Mouse (Mus musculus) left cerebral cortex, postnatal 14 days (tissue): Measurements from ENCODE around the gene Prph2. TPM values are rescaled to one million over a fixed set of nuclear protein-coding genes. Genes with fewer than 3 reads are reported as not detected.
A peak's percentile ranks its signal among the peaks of the same experiment; 100 is the strongest.

ENCODE experiments used
- DNase-seq, 2 experiments: peaks; one replicate each; pipeline ENCODE4 v3.0.0; 2021 to 2022; ENCODE audit warnings: low spot score in 2 of 2, mixed read lengths in 1 of 2
- intact Hi-C: fragments of 180-260 bp; cut with DNase I; formaldehyde crosslinking; loops from one replicate; pipeline ENCODE4 v1.15.1; 2025
- long read RNA-seq, 2 experiments: library from polyadenylated mRNA; stranded (forward); transcript quantifications; one replicate each; pipeline ENCODE4 v2.0.0; 2021
- total RNA-seq, 2 experiments: library from RNA; stranded (reverse); gene quantifications; 2 replicates each; pipeline ENCODE4 v1.2.3; 2021

The Prph2 gene
- total RNA-seq: not detected
- long read RNA-seq, experiment 1: 0 reads
- long read RNA-seq, experiment 2: 0 reads

DNA sequence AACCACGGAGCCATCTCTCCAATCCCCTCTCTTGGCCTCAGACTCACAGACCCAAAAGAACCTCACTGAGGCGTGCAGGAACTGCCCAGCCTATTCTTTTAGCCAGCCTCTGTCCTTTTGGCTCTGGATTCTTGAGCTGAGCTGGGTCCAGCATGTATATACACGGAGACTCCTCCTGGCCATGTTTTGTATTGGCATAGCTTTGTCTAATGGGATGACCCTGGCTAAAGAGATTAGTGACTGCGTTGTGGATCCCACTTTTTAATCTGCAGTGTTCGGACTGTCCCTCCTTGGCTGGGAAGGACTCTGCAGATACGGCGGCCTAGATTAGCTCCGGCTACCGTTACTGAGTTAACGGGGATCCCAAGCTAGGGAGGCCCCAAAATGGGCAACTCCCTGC, at the start of gene Prph2:
TSS of gene Prph2 (plus strand) at position 274 of the 400 bp plus-strand sequence.
- no peak for DNase-seq
- intact Hi-C loops: no loop called here

DNA sequence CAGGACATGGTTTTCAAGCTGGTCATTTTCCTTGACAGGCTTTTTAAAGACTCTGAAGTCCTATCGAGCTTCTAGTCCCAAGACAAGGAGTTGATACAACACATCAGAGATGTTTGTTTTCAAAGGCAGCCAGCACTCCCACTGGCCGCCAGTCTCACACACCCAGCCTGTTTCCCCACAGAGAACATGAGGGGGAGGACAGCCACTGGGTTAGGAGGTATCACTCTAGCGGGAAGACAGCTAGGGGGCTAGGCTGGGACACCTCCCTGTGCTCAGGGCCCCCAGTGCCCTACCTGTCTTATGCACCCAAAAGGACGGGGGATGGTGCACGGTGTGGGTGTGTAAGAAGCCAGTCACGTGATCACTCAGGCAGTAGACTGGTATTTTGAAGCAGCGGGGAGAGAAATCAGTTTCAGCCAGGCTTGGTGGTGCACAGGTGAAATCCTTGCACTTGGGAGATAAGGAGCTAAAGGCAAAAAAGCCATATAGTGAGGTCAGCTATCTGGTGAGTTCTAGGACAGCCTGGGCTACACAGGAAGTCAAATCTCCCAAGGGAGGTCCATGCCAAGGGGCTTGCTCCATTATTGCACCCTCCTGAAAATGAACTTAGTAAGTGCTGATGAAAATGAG, 45.6 kb upstream of the Prph2 start:
- intact Hi-C loops: no loop called here
- DNase-seq: no peak

DNA sequence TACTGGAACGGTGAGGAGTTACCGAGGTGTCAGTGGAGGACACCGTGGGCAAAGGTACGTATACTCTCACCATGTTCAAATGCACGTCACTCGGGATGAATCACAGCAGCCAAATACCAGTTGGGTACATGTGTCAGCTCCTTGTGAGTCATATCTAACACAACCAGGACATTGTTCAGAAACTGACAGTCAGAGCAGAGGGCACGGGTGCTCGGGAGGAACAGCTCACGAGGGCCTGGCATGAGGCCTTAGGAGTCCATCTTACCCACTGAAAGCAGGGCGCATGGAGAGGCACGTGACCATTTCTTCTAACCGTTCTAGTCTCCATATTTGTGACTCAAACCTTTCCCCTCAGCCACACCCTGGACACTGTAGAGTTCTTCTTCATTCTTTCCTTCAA, 43.4 kb upstream of the Prph2 start:
- intact Hi-C loops: no loop called here

DNA sequence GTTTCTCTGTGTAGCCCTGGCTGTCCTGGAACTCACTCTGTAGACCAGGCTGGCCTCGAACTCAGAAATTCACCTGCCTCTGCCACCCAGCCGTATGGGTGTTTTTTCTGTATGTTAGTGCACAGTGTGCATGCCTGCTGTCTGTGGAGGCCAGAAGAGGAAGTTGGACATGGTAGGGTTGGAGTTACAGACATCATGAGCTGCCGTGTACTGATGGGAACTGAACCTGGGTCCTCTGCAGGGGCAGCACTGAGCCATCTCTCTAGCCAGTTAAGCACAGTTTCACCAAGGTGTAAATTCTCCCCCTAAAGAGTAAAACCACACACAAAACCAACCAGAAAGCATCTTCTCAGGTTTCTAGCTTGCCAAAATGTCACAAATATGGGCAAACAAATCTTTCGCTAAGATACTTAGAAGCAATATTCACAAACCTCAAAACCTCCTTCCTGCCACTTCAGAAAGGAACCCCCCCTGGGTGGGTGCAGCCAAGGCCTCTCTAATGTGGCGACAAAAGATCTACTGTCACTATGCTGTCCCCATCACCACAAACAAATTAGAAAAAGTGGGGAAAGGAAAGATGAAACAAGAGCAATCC, 40.0 kb upstream of the Prph2 start:
- intact Hi-C loops: no loop called here
- no peak for DNase-seq

More for the DNA sequence above, 43.4 kb upstream of the Prph2 start:
- no peak for DNase-seq

DNA sequence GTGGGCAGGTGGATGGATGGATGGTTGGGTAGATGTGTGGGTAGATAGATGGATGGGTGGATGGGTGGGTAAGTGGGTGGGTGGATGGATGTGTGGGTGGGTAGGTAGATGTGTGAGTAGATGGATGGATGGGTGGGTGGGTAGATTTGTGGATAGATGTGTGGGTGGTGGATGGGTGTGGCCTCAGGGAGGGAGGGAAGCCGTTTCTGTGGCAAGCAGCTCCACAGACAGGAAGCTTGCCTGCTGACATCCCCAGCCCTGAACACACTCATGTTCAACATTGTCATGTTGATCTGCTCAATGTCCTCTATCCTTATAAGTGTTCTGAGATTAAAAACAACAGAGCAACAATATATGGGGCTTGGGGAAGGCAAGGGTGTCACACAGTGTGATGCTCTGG, 39.3 kb upstream of the Prph2 start:
- no peak for DNase-seq
- intact Hi-C loops: no loop called here

DNA sequence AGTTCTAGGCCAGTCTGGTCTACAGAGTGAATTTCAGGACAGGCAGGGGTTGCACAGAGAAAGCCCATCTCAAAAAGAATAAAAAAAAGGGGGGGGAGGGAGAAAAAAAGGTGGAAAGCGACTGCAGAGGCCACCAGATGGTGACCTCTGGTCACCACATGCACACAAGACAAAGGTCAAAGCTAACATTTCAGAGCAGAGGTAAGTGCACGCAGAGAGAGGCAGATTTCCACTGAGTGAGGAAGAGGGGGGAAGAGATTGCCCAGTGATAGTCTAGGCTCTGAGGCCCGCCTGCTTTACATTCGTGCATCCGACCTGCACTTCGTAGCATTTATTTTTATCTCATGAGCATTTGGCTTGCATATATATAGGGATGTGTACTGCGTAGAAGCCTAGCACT, 37.5 kb upstream of the Prph2 start:
- intact Hi-C loops: no loop called here

DNA sequence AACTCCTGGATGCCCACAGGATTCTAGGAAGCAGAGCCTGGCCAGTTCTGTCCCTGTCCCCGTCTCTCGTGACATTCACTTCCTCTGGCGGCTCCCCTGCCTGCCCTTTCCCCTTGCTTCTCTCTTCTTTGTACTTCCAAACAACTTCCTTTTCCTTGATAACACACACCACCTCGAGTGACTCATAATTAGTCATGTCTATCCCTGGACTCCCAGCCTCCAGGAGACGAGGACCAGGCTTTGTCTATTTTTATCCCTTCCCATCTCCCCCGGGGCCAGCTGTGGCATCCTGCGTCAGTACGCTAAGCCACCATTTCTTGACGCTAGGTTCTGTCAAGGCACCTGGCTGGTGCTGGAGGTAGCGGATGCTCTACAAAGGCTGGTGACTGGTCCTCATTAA, 36.1 kb upstream of the Prph2 start:
- intact Hi-C loops: no loop called here
- no peak for DNase-seq

More for the DNA sequence above, 37.5 kb upstream of the Prph2 start:
- no peak for DNase-seq

DNA sequence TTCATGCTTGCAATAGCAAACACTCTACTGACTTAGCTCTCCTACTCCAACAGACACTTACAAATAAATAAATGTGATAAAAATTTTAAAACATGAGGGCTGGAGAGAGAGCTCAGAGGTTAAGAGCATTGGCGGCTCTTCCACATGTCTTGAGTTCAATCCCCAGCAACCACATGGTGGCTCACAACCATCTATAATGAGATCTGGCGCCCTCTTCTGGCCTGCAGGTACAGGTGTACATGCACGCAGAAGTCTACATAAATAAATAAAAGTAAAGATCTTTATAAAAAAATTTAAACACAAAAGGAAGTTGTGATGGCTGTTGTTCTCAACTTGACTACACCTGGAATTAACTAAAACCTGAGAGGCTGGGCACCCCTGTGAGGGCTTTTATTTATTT, 34.6 kb upstream of the Prph2 start:
- no peak for DNase-seq
- intact Hi-C loops: no loop called here

DNA sequence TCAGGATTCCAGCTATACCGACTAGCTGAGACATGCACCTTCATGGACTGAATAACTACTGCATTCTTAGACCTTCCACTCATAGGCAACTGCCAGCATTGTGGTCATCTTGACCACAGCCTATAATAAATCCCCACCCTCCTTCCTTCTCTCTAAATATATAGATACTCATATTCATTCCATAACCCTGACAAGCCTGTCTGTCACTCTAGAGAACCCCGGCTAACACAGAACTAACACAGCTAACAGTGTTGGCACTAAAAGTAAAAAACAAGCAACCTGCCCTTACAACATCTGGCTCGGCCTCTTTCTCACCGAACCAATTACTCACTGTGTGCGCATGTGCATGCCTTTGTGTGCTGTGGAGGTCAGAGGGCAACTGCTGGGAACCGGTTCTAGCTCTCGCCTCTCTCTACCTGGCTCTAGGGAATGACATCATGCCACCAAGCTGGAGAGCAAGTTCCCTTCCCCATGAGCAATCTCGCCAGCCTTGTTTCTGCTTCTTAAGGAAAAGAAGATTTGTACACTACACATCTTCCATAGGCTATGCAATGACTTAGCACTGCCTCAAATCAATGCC, 33.8 kb upstream of the Prph2 start:
- intact Hi-C loops: no loop called here
- no peak for DNase-seq

DNA sequence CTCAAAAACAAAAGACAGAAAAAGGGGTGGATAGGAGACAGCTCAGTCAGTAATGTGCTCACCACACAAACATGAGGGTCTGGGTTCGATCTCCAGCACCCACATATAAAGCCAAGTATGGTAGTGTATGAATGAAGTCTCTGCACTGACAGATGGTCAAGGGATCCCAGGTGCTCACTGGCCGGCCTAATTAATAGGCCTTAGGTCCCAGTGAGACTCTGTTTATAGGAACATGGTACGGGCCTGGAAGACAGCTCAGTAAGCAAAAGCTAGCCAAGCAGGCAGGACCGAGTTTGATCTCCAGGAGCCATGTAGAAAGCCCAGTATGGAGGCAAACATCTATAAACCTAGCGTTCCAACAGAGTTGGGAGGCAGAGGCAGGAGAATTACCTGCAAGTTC, 33.2 kb upstream of the Prph2 start:
- intact Hi-C loops: no loop called here
- DNase-seq: no peak

DNA sequence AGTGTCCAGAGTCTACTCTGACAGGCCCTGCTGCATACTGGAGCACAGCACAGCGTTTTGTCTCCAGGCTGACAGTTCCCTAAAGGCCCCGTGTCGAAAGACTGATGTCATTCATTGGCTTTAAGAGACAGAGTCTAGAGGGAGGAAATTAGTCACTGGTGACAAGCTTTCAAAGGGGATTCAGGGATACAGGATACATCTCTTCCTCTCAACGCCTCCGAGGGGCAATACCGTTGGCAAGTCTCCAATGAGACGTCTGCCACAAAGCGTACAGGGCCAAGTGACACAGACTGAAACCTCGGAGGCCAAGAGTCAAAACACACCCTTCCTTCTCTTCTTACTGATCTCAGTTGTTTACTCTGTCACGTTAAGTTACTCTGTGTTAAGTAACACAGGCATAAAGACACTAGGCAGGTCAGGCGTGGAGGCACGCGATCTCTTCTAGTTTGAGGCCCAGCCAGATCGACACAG, 30.4 kb upstream of the Prph2 start:
- DNase-seq: no peak
- intact Hi-C loops: no loop called here

DNA sequence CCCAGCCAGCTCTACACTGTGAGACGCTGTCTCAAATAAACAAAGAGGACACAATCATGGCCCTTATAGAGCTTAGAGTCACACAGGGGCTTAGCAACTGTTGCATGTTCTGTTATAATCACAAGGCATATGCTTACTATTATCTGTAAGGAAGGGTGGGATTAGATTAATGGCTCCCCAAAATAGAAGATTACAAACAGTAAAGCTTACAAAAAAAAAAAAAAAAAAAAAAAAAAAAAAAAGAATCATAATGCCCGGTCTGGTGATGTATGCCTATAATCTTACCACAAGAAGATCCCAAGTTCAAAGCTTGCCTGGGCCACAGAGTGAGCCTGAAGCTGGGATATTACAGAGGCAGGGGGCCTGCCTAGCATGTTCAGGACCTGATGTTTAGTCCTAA, 29.9 kb upstream of the Prph2 start:
- intact Hi-C loops: no loop called here

DNA sequence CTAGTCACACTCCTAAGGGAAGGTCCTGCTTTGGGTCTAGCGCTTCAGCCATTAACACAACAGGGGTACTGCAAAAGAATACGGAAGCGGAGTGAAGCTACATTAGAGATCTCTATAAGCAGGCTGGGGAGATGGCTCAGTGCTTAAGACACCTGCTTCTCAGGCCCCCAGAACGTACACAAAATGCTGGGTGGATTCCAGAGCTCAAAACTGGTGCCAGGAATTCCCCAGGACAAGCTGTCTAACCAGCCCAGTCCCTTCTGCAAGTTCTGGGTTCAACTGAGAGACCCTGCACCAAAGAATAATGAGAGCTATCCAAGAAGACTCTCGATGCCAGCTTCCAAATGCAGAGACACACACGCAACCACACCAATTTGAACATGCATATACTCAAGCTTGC, 28.5 kb upstream of the Prph2 start:
- DNase-seq: no peak
- intact Hi-C loops: no loop called here

More for the DNA sequence above, 29.9 kb upstream of the Prph2 start:
- no peak for DNase-seq

DNA sequence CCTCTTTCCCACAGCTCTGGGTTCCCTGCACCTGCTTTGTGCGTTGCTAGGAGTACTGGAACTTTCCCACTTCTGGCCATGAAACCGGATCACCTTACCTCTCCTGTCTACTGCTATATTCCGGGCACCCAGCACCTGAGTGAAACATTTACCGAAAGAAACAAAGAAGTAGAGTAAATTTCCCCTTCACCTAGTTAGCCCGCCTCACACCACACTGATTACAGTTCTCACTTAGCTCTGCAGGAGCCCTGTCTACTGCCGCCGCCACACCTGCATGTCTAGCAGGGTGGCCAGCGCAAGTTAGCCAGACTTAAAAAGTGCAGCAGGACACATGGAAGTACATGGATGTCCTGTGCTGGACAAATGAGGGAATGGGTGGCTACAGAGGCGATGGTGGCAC, 27.2 kb upstream of the Prph2 start:
- no peak for DNase-seq
- intact Hi-C loops: no loop called here

DNA sequence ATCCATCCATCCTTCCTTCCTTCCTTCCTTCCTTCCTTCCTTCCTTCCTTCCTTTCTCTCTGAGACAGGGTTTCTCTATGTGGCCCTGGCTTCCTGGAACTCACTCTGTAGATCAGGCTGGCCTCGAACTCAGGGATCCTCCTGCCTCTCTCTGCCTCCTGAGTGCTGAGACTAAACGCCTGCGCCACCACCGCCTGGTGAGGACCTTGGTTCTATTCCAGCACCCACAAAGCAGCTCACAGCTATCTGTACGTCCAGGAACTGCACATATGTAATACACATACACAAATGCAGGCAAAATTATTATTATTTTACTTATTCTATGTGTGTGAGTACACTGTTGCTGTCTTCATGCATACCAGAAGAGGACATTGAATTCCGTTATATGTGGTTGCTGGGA, 25.5 kb upstream of the Prph2 start:
- no peak for DNase-seq
- intact Hi-C loops: no loop called here

DNA sequence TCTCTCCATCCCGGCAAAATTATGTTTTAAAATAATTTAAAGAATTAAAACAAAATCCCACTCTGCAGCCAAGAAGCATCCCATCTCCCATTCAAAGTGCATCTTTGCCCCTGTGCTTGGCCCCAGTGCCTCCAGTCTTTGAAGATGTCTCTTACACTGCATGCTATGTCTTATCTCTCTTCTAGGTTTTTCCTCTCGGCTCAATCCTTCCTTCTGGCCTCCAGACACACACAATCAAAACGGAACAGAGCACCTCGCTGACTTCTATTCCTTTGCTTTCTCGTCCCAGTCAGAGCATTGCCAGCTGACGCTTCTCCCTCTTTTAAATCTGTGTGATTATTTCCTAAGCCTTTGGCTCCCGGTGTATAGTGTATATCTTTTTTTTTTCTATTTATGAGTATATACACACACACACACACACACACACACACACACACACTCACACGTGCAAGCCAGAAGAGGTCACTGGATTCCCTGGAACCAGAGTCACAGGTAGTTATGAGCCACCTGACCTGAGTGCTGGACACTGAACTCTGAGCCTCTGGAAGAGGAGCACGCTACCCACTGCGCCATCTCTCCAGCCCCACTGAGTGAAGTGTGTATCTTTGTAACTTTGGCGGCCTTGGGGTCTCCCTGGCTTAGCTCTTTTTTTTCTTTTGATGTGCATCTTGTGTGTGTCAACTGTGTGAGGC, 24.9 kb upstream of the Prph2 start:
- intact Hi-C loops: no loop called here
- DNase-seq: no peak

DNA sequence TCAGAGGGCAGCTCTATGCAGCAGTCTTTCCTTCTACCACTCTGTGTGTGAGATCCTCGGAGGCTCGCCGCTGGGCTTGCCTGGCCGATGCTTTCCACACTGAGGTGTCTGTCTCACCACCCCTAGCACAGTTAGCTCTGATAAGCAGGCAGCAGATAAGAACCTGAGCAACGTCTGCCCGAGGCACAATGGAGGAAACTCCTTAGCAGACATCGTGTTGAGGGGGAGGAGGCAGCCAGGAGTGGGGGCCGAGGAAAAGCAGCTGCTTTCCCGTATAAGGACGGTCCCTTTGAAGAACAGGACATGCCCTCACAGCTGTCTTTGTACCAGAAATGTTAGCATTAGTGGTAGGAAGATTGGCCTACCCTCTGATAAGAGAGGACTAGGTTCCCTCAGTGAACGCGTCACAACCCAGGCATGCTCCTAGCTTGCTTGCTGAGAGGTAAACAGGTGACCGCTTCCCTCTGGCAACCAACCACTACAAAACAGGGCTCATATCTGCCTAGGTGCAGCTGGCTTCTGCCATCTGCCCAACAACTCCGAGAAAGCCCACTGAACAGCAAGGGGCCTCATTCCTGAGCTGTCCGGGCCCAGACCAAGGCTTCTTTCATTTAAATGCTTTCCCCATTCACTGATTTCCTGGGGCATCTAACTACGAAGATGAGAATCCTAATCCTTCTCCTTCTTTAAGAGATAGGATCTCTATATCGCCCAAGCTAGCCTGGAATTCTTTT, 24.2 kb upstream of the Prph2 start:
- no peak for DNase-seq

DNA sequence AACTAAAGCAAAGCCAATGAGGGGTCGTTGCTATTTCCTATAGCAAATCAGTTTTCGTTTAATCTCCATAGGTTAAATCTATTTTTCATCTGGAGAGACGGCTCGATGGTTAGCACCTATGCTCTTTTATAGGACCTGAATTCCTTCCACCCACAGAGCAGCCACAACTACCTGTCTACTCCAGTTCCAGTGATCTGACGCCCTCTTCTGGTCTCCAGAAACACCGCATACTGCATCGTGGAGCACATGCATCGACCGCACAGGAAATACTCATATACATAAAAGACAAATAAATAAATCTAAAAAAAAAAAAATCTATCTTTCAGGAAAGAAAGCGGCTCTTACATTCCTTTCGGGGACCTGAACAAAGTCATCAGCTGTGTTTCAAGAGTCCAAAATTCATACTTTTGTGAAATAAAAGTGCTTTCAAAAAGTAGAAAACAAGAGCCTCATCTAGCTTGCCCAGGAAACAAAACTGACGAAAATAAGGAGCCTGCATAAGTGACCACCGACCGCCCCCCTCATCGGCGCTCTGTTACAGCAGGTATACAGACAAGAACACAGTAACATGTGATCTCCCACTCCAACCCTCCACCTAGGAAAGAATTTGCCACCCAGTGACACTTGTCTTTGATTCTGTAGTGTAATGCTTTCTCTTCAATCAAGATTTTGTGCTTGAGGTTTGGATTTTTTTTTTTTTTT, 21.6 kb upstream of the Prph2 start:
- peak; percentile 58 to 65 for DNase-seq
- intact Hi-C loops: loop anchor here (2.0 kb wide), 1 partner anchor 106 kb away; the partner anchor contains the start of gene Rpl7l1

More for the DNA sequence above, 24.2 kb upstream of the Prph2 start:
- intact Hi-C loops: no loop called here

DNA sequence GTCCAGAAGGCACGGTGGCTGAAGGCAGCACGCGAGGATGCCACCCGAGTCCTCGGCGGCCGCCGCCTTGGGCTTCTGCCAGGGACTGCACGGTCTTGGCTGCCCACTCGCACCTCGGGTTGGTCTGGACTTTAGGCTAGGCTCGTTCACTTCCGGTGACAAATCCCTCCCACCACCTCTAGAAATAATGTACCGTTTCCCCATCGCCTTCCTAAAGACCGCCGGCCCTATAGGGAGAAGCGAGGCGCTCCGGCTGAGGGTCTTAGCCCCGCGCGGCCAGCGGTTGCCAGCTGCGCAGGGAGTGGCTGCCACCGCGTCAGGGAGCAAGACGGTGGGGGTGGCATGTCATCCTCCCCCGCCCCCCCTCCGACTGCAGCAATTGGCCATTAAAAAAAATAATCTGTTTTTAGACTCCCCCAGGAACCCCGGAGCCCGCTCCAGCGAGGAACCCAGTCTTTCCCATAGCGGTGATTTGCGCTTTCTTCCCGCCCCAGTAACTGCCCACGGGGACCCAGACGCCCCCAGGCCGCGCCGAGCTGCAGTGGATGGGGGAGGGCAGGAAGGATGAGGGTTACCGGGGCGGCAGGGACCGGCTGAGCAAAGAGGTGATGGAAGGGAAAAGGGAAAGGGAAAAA, 20.7 kb upstream of the Prph2 start:
- intact Hi-C loops: loop anchor here (1.0 to 2.0 kb wide), 2 partner anchors 31 to 107 kb away; partner anchors contain the start of genes Bicral and Rpl7l1
- DNase-seq: peak; percentile 81 to 83
